Mouse (Mus musculus) C2C12 (cell line): ENCODE data around the gene Madd.

Experiments used
- CEBPB ChIP-seq: IDR thresholded peaks from one replicate; pipeline ENCODE4 v1.6.1; 2011; ENCODE audit warnings: low read depth, mild to moderate bottlenecking, control low read depth, moderate library complexity
- CTCF ChIP-seq: IDR thresholded peaks from one replicate; pipeline ENCODE4 v1.5.1; 2011; ENCODE audit not compliant: control insufficient read depth, insufficient read depth, insufficient read length
- FOSL1 ChIP-seq: IDR thresholded peaks from one replicate; pipeline ENCODE4 v1.8.0; 2011; ENCODE audit warnings: mild to moderate bottlenecking, low read length; ENCODE audit not compliant: poor library complexity, insufficient read depth, severe bottlenecking
- MAX ChIP-seq: IDR thresholded peaks from one replicate; pipeline ENCODE4 v1.6.1; 2011; ENCODE audit warnings: mild to moderate bottlenecking, control low read depth
- MYOD1 ChIP-seq: IDR thresholded peaks from one replicate; pipeline ENCODE4 v1.6.1; 2011; ENCODE audit warnings: low read depth; ENCODE audit not compliant: control insufficient read depth, insufficient read length
- MYOG ChIP-seq: IDR thresholded peaks from one replicate; pipeline ENCODE4 v1.6.1; 2011; ENCODE audit not compliant: control insufficient read depth, insufficient read length; ENCODE audit errors: extremely low read depth
- USF1 ChIP-seq: IDR thresholded peaks from one replicate; pipeline ENCODE4 v1.6.1; 2011; ENCODE audit warnings: low read depth, mild to moderate bottlenecking, control low read depth, moderate library complexity

DNA sequence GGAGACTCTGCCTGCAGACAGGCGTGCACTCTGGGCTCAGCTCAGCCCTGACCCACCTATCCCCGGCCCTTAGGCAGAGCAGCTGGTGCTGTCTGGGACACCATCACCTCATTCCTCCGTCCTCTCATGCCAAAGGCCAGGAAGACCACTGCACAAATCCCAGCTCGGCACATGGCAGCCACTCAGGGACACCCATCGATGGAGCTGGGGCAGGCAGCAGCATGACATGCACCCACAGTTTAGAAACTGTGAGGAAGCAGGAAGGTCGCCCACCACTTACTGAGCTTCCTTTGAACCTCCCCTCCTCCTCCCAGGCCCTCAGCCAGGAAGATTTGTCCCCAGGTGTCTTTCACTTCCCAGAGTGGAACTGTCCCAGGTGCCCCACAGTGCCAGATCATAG, 46.2 kb downstream of the Madd start:
- TF ChIP-seq CEBPB (no peak), CTCF (no peak), MAX (no peak), MYOD1 (no peak), USF1 (no peak), MYOG (no peak), FOSL1 (no peak)
